Mouse (Mus musculus): ENCODE measurements around the gene Fancg.

DNA sequence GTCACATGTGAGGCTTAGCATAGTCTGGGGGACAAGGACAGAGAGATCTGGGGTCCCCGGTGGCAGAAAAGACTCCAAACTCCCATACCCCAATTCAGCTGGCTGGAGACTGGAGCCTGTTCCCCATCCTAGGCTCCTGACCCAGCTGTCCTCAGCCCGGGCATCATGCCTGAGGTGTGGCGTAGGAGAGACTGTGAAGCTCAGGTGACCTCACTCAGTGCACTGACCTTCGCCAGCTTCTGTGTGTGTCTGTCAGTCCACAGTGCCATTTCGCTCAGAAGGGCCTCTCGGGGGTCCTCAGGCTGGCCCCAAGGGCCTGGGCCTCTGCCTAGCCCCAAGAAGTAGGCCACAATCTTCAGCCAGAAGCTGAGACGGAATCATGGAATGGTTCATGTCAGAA is 57.7 kb downstream of the Fancg start:
- no peak for TF ChIP-seq CTCF (IDR thresholded peaks at IDR 0.05; ENCODE audit: low read depth)
- no peak for TF ChIP-seq EP300 (IDR thresholded peaks at IDR 0.05; ENCODE audit: low read depth)

All from liver, postnatal 0 days (tissue).